Comparison of ENCODE assay signal across 21 mouse cellular contexts in genomic region chr12:17140436-17140835, GRCm38 (mm10). TPM values are rescaled to one million over a fixed set of nuclear protein-coding genes. Genes with fewer than 3 reads are reported as not detected.
DNase-seq lines count a peak whose midpoint lies in the region; ATAC-seq lines count a peak whose summit lies in the region.
"Had no signal": no experiment of that assay in that cellular context is flagged by ENCODE, and none has a peak within 500 bp of the region (broad histone marks: within the 10 kb centered on the region; RNA-seq: fewer than 3 reads in every experiment).

No protein-coding gene starts in this region.

- H3K4me2 ChIP-seq in hindbrain, embryonic 13.5 days: no peak overlapping the region
- H3K4me2 ChIP-seq: embryonic facial prominence, embryonic 13.5 days; forebrain, embryonic 12.5 days; heart, embryonic 13.5 days; hindbrain, embryonic 12.5 days had no signal

- intact Hi-C loops in heart, postnatal 36 days (cut with DNase I): no loop called here
- intact Hi-C loops in left cerebral cortex, postnatal 4 days (cut with DNase I): no loop called here

- H3K4me1 ChIP-seq in hindbrain, embryonic 13.5 days (replicated peaks): 0 out of 2 replicates have a peak, but pooled peaks cover 4% of the 10 kb centered on the region
- H3K4me1 ChIP-seq: heart, embryonic 13.5 days; hindbrain, embryonic 12.5 days had no signal

- H3K27me3 ChIP-seq in hindbrain, embryonic 13.5 days: no peaks in the 10 kb centered on the region
- H3K27me3 ChIP-seq: embryonic facial prominence, embryonic 13.5 days; forebrain, embryonic 12.5 days; heart, embryonic 13.5 days; hindbrain, embryonic 12.5 days had no signal

- peak; percentile 61 for DNase-seq in heart, adult 11 months
- DNase-seq in heart, postnatal 36 days: no peak
- peak; percentile 51 for DNase-seq in left cerebral cortex, adult 11 months (ENCODE audit: low spot score)
- DNase-seq in left cerebral cortex, postnatal 4 days: no peak
- peak; percentile 57 for DNase-seq in right cerebral cortex, postnatal 25 days
- DNase-seq in right cerebral cortex, postnatal 4 days: no peak
- DNase-seq: adrenal gland, postnatal 10 days; cerebellum, adult 18-20 months; cerebellum, adult 9-11 months; cerebellum, postnatal 36 days; gastrocnemius, adult 2 months; gastrocnemius, postnatal 25 days; heart, postnatal 4 days had no signal

- no peaks in the 10 kb centered on the region for H3K9me3 ChIP-seq in hindbrain, embryonic 13.5 days
- H3K9me3 ChIP-seq: embryonic facial prominence, embryonic 13.5 days; forebrain, embryonic 12.5 days; heart, embryonic 13.5 days; hindbrain, embryonic 12.5 days had no signal

- H3K9ac ChIP-seq in hindbrain, embryonic 13.5 days: no peak overlapping the region
- H3K9ac ChIP-seq: embryonic facial prominence, embryonic 13.5 days; forebrain, embryonic 12.5 days; heart, embryonic 13.5 days; hindbrain, embryonic 12.5 days had no signal

- 89% methylated on average over 3 of the region's 3 CpGs for WGBS in hindbrain, embryonic 13.5 days

- H3K27ac ChIP-seq in hindbrain, embryonic 13.5 days: no peak overlapping the region
- H3K27ac ChIP-seq: embryonic facial prominence, embryonic 13.5 days; forebrain, embryonic 12.5 days; gastrocnemius, adult 2 months; heart, embryonic 13.5 days; hindbrain, embryonic 12.5 days had no signal

- H3K36me3 ChIP-seq in hindbrain, embryonic 13.5 days: no peaks in the 10 kb centered on the region
- H3K36me3 ChIP-seq: embryonic facial prominence, embryonic 13.5 days; forebrain, embryonic 12.5 days; heart, embryonic 13.5 days; hindbrain, embryonic 12.5 days had no signal

- no peak for ATAC-seq in hindbrain, embryonic 13.5 days (ENCODE audit: low FRiP score)
- ATAC-seq: forebrain, embryonic 16.5 days had no signal

- no peak overlapping the region for H3K4me3 ChIP-seq in hindbrain, embryonic 13.5 days
- H3K4me3 ChIP-seq: embryonic facial prominence, embryonic 13.5 days; forebrain, embryonic 12.5 days; gastrocnemius, adult 2 months; heart, embryonic 13.5 days; hindbrain, embryonic 12.5 days had no signal

RNA-seq across cellular contexts. Expression of gene Kcnf1, which starts 36.3 kb away (rescaled TPM):
- not detected for total RNA-seq in heart, postnatal 36 days (2021)
- 10 to 100 TPM; 35.1 to 36.1 TPM for total RNA-seq in left cerebral cortex, postnatal 4 days (2021)
- polyA plus RNA-seq in hindbrain, embryonic 13.5 days (2015; fragmentation: Nextera tagmentation; extraction: Ambion mirVana): 2.5 and 3.0 TPM in 2 replicates
- total RNA-seq: granulocyte monocyte progenitor cell, adult 5-6 weeks; MEL had no signal

Comparison
In these comparisons a context has a peak if more than half of its experiments do, and no peak if none do; other contexts are left out.
1. DNase-seq: peak in heart, adult 11 months (single experiment), left cerebral cortex, adult 11 months (single experiment) and right cerebral cortex, postnatal 25 days (single experiment); none in heart, postnatal 36 days (0 of 2), left cerebral cortex, postnatal 4 days (single experiment) and right cerebral cortex, postnatal 4 days (single experiment).
2. RNA of gene Kcnf1, which starts 36.3 kb away (total RNA-seq): 35.1 to 36.1 TPM in left cerebral cortex, postnatal 4 days; not detected in heart, postnatal 36 days; every median in the first group is over 10 times any median in the second.